Mouse (Mus musculus) heart, adult 2 months (tissue): ENCODE data around the gene Pkd1l2. TPM values are rescaled to one million over a fixed set of nuclear protein-coding genes. Genes with fewer than 3 reads are reported as not detected.

ENCODE experiments used
- DNase-seq, 2 experiments: peaks; one replicate each; pipeline ENCODE4 v3.0.0; 2021
- H3K27ac ChIP-seq: fragments of 200-600 bp; 2 replicates; pipeline ENCODE4 v1.8.1; 2022
- H3K27me3 ChIP-seq: fragments of 200-500 bp; 2 replicates; pipeline ENCODE4 v1.6.1; 2012; ENCODE audit warnings: mild to moderate bottlenecking, low read length, inconsistent platforms, mixed read lengths; ENCODE audit not compliant: control insufficient read depth, insufficient read depth
- H3K36me3 ChIP-seq: fragments of 200-500 bp; 2 replicates; pipeline ENCODE4 v1.6.1; 2012; ENCODE audit warnings: low read length, inconsistent platforms; ENCODE audit not compliant: control insufficient read depth, insufficient read depth
- H3K4me1 ChIP-seq: fragments of 200-500 bp; 2 replicates; pipeline ENCODE4 v1.6.1; 2011; ENCODE audit warnings: low read length; ENCODE audit not compliant: control insufficient read depth, insufficient read depth
- H3K4me3 ChIP-seq: fragments of 200-600 bp; 2 replicates; pipeline ENCODE4 v1.8.1; 2022
- H3K79me2 ChIP-seq: fragments of 200-500 bp; replicated peaks from 2 replicates; pipeline ENCODE4 v1.6.1; 2012; ENCODE audit warnings: mild to moderate bottlenecking, inconsistent platforms, low read length, moderate library complexity, mixed read lengths; ENCODE audit not compliant: control insufficient read depth, insufficient read depth
- H3K9ac ChIP-seq: fragments of 200-500 bp; 2 replicates; pipeline ENCODE4 v1.6.1; 2012; ENCODE audit warnings: low read depth, mild to moderate bottlenecking, control low read depth, inconsistent platforms, low read length, mixed read lengths
- CTCF ChIP-seq: fragments of 200-600 bp; IDR thresholded peaks from 2 replicates; pipeline ENCODE4 v1.8.1; 2022; ENCODE audit warnings: antibody characterized with exemption, mild to moderate bottlenecking, moderate library complexity
- EP300 ChIP-seq: fragments of 200-500 bp; IDR thresholded peaks from 2 replicates; pipeline ENCODE4 v1.6.1; 2011; ENCODE audit warnings: low read depth, low read length, control low read depth; ENCODE audit not compliant: insufficient read depth
- POLR2A ChIP-seq: fragments of 200-500 bp; IDR thresholded peaks from 2 replicates; pipeline ENCODE4 v1.6.1; 2011; ENCODE audit warnings: mild to moderate bottlenecking, low read depth, low read length, control low read depth; ENCODE audit not compliant: insufficient read depth
- WGBS: fragments of 180-500 bp; shearing (Covaris S2); methylation state at CpG from one replicate; pipeline ENCODE4 v1.1.7; 2018; 5-methylcytosine and 5-hydroxymethylcytosine counted together
- intact Hi-C: fragments of 180-260 bp; cut with DNase I; formaldehyde crosslinking; loops from one replicate; pipeline ENCODE4 v1.15.1; 2025
- polyA plus RNA-seq: library from polyadenylated mRNA; depleted of rRNA; stranded (reverse); fragments of >200 nt; gene quantifications from 2 replicates; pipeline ENCODE4 v1.2.3, GENCODE M21; 2012
- total RNA-seq, 2 experiments: library from RNA; stranded (reverse); gene quantifications; 2 replicates each; pipeline ENCODE4 v1.2.3; 2021

Gene Pkd1l2
- total and polyA plus RNA-seq, 3 experiments, result not detected

GRCm38 (mm10) chr8:117061180-117061880 is 20.9 kb downstream of the Pkd1l2 start:
- TF ChIP-seq CTCF (no peak), EP300 (no peak), POLR2A (no peak)
- no peaks in the 10 kb centered on the region for H3K4me1 ChIP-seq
- 44% methylated on average over 13 of the region's 13 CpGs for WGBS
- DNase-seq, result no peak
- H3K27ac ChIP-seq, result no peak overlapping the region
- no peaks in the 10 kb centered on the region for H3K36me3 ChIP-seq
- peaks cover 1% of the 10 kb centered on the region; the same call in 1 of the 2 replicates for H3K27me3 ChIP-seq
- no peaks in the 10 kb centered on the region for H3K79me2 ChIP-seq
- no peak overlapping the region for H3K4me3 ChIP-seq
- intact Hi-C loops, result no loop called here
- H3K9ac ChIP-seq, result no peak overlapping the region

- no peak overlapping the region for H3K9ac ChIP-seq
- no peaks in the 10 kb centered on the region for H3K79me2 ChIP-seq
- TF ChIP-seq CTCF, result no peak
- 74% methylated on average over 13 of the region's 13 CpGs for WGBS
- no peak overlapping the region for H3K27ac ChIP-seq
- H3K27me3 ChIP-seq, result peaks cover 1% of the 10 kb centered on the region; the same call in 1 of the 2 replicates
- DNase-seq, result no peak
- intact Hi-C loops, result no loop called here
- no peaks in the 10 kb centered on the region for H3K36me3 ChIP-seq
- no peaks in the 10 kb centered on the region for H3K4me1 ChIP-seq
- H3K4me3 ChIP-seq, result no peak overlapping the region
Observed at GRCm38 (mm10) chr8:117060306-117060705, 21.9 kb downstream of the Pkd1l2 start.

GRCm38 (mm10) chr8:117059021-117059420 is 23.2 kb downstream of the Pkd1l2 start:
- Histone ChIP-seq H3K27me3 (no peaks in the 10 kb centered on the region), H3K9ac (no peak overlapping the region), H3K4me1 (no peaks in the 10 kb centered on the region), H3K27ac (no peak overlapping the region), H3K79me2 (no peaks in the 10 kb centered on the region), H3K36me3 (no peaks in the 10 kb centered on the region), H3K4me3 (no peak overlapping the region)
- WGBS, result 60% methylated on average over 7 of the region's 7 CpGs
- DNase-seq, result no peak
- TF ChIP-seq CTCF (no peak), POLR2A (no peak), EP300 (no peak)
- intact Hi-C loops, result no loop called here

GRCm38 (mm10) chr8:117055097-117055496 is 27.2 kb downstream of the Pkd1l2 start:
- no peaks in the 10 kb centered on the region; the same call in 1 of the 2 replicates for H3K4me1 ChIP-seq
- H3K79me2 ChIP-seq, result no peaks in the 10 kb centered on the region
- no peaks in the 10 kb centered on the region for H3K27me3 ChIP-seq
- DNase-seq, result peak in 1 of 2 experiments; percentile 24
- no peak overlapping the region for H3K9ac ChIP-seq
- no peak overlapping the region for H3K27ac ChIP-seq
- 37% methylated on average over 6 of the region's 6 CpGs for WGBS
- no peaks in the 10 kb centered on the region for H3K36me3 ChIP-seq
- no peak overlapping the region for H3K4me3 ChIP-seq
- TF ChIP-seq CTCF (no peak), EP300 (no peak), POLR2A (no peak)
- intact Hi-C loops, result no loop called here

- 89% methylated on average over 3 of the region's 3 CpGs for WGBS
Observed at GRCm38 (mm10) chr8:117054146-117054545, 28.1 kb downstream of the Pkd1l2 start.

More at GRCm38 (mm10) chr8:117054146-117054545, 28.1 kb downstream of the Pkd1l2 start:
- Histone ChIP-seq H3K79me2 (no peaks in the 10 kb centered on the region), H3K27me3 (no peaks in the 10 kb centered on the region), H3K9ac (no peak overlapping the region), H3K4me1 (no peaks in the 10 kb centered on the region; the same call in 1 of the 2 replicates), H3K27ac (no peak overlapping the region), H3K36me3 (no peaks in the 10 kb centered on the region), H3K4me3 (no peak overlapping the region)
- DNase-seq, result no peak
- TF ChIP-seq POLR2A (no peak), EP300 (no peak)
- intact Hi-C loops, result no loop called here
